Mouse (Mus musculus) embryonic facial prominence, embryonic 12.5 days (tissue): ENCODE measurements at regions not wholly inside any gene's neighbourhood (a gene's known extent, or its start where the extent isn't known, plus 50 kb on each side); places are given as distances from the start of the nearest gene placed in this dataset.
A peak's percentile ranks its signal among the peaks of the same experiment; 100 is the strongest.

Experiments
- ATAC-seq: fragments of 200-750 bp; cut with Nextera tagmentation; 2 replicates; pipeline ENCODE4 v1.8.0; 2017; ENCODE audit not compliant: insufficient number of reproducible peaks, insufficient read depth, low FRiP score, low TSS enrichment
- H3K27ac ChIP-seq: fragments of 300-500 bp; sonication (generic); 2 replicates; pipeline ENCODE4 v1.5.1; 2016; ENCODE audit warnings: mild to moderate bottlenecking
- H3K27me3 ChIP-seq: fragments of 300-500 bp; sonication (generic); 2 replicates; pipeline ENCODE4 v1.6.1; 2016; ENCODE audit warnings: mild to moderate bottlenecking, moderate library complexity
- H3K36me3 ChIP-seq: fragments of 300-500 bp; sonication (generic); 2 replicates; pipeline ENCODE4 v1.6.1; 2016; ENCODE audit warnings: mild to moderate bottlenecking
- H3K4me1 ChIP-seq: fragments of 300-500 bp; sonication (generic); 2 replicates; pipeline ENCODE4 v1.6.1; 2016
- H3K4me2 ChIP-seq: fragments of 300-500 bp; sonication (generic); replicated peaks from 2 replicates; pipeline ENCODE4 v1.6.1; 2016; ENCODE audit warnings: mild to moderate bottlenecking, moderate library complexity
- H3K4me3 ChIP-seq: fragments of 300-500 bp; sonication (generic); 2 replicates; pipeline ENCODE4 v1.5.1; 2016; ENCODE audit warnings: mild to moderate bottlenecking
- H3K9ac ChIP-seq: fragments of 300-500 bp; sonication (generic); 2 replicates; pipeline ENCODE4 v1.6.1; 2016; ENCODE audit warnings: mild to moderate bottlenecking, moderate library complexity
- H3K9me3 ChIP-seq: fragments of 300-500 bp; sonication (generic); 2 replicates; pipeline ENCODE4 v1.6.1; 2016; ENCODE audit warnings: mild to moderate bottlenecking, moderate library complexity
- WGBS: fragments of 180-500 bp; shearing (Covaris S2); methylation state at CpG from one replicate; pipeline ENCODE4 v1.1.7; 2016; 5-methylcytosine and 5-hydroxymethylcytosine counted together

- WGBS: 90% methylated on average over 2 of the region's 2 CpGs
These were observed 180.0 kb downstream of the Sox4 start for GRCm38 (mm10) chr13:28773466-28773865.

GRCm38 (mm10) chr13:28770531-28770930, 183.0 kb downstream of the Sox4 start:
- no peak overlapping the region for H3K9ac ChIP-seq
- H3K4me2 ChIP-seq: no peak overlapping the region
- no peaks in the 10 kb centered on the region for H3K27me3 ChIP-seq
- H3K9me3 ChIP-seq: no peaks in the 10 kb centered on the region
- H3K4me3 ChIP-seq: no peak overlapping the region
- no peak for ATAC-seq
- peaks cover 42% of the 10 kb centered on the region for H3K4me1 ChIP-seq
- H3K27ac ChIP-seq: peak overlapping the region; percentile 59
- no peaks in the 10 kb centered on the region for H3K36me3 ChIP-seq
- WGBS: 37% methylated on average over 13 of the region's 13 CpGs

More at GRCm38 (mm10) chr13:28773466-28773865, 180.0 kb downstream of the Sox4 start:
- no peak overlapping the region for H3K4me2 ChIP-seq
- no peak overlapping the region for H3K4me3 ChIP-seq
- H3K4me1 ChIP-seq: peaks cover 44% of the 10 kb centered on the region
- ATAC-seq: no peak
- no peaks in the 10 kb centered on the region for H3K27me3 ChIP-seq
- no peak overlapping the region for H3K27ac ChIP-seq
- no peaks in the 10 kb centered on the region for H3K36me3 ChIP-seq
- no peak overlapping the region for H3K9ac ChIP-seq
- H3K9me3 ChIP-seq: no peaks in the 10 kb centered on the region

GRCm38 (mm10) chr13:28770018-28770417, 183.5 kb downstream of the Sox4 start:
- WGBS: 45% methylated on average over 4 of the region's 4 CpGs
- ATAC-seq: no peak
- H3K27ac ChIP-seq: peak overlapping the region; percentile 81

GRCm38 (mm10) chr13:28768717-28769426, 184.6 kb downstream of the Sox4 start:
- Histone ChIP-seq H3K27ac (peak overlapping the region; percentile 74), H3K27me3 (no peaks in the 10 kb centered on the region), H3K4me3 (no peak overlapping the region), H3K9ac (no peak overlapping the region), H3K36me3 (no peaks in the 10 kb centered on the region), H3K9me3 (no peaks in the 10 kb centered on the region), H3K4me2 (0 out of 2 replicates have a peak overlapping the region, but pooled peaks have one; percentile 11), H3K4me1 (peaks cover 33% of the 10 kb centered on the region)
- 38% methylated on average over 14 of the region's 14 CpGs for WGBS
- ATAC-seq: no peak

More at GRCm38 (mm10) chr13:28770018-28770417, 183.5 kb downstream of the Sox4 start:
- no peaks in the 10 kb centered on the region for H3K27me3 ChIP-seq
- no peak overlapping the region for H3K4me2 ChIP-seq
- H3K36me3 ChIP-seq: no peaks in the 10 kb centered on the region
- peaks cover 37% of the 10 kb centered on the region for H3K4me1 ChIP-seq
- H3K9ac ChIP-seq: no peak overlapping the region
- H3K9me3 ChIP-seq: no peaks in the 10 kb centered on the region
- no peak overlapping the region for H3K4me3 ChIP-seq

GRCm38 (mm10) chr13:28762555-28762954, 191.0 kb downstream of the Sox4 start:
- H3K9me3 ChIP-seq: no peaks in the 10 kb centered on the region
- ATAC-seq: no peak
- no peaks in the 10 kb centered on the region for H3K36me3 ChIP-seq
- WGBS: 90% methylated on average over 2 of the region's 2 CpGs
- peaks cover 17% of the 10 kb centered on the region for H3K4me1 ChIP-seq
- no peak overlapping the region for H3K4me3 ChIP-seq
- H3K27me3 ChIP-seq: no peaks in the 10 kb centered on the region
- no peak overlapping the region for H3K27ac ChIP-seq
- no peak overlapping the region for H3K9ac ChIP-seq
- H3K4me2 ChIP-seq: no peak overlapping the region

GRCm38 (mm10) chr13:28759026-28759425, 194.5 kb downstream of the Sox4 start:
- no peak for ATAC-seq
- Histone ChIP-seq H3K4me3 (no peak overlapping the region), H3K27ac (peak overlapping the region; percentile 70; the same call in 1 of the 2 replicates)

GRCm38 (mm10) chr13:28757846-28758522, 195.5 kb downstream of the Sox4 start:
- Histone ChIP-seq H3K27me3 (no peaks in the 10 kb centered on the region), H3K4me3 (peak overlapping the region; percentile 30), H3K4me1 (peaks cover 53% of the 10 kb centered on the region), H3K27ac (peak overlapping the region; percentile 95), H3K4me2 (peak overlapping the region; percentile 68), H3K9me3 (no peaks in the 10 kb centered on the region), H3K9ac (peak overlapping the region; percentile 33; the same call in 1 of the 2 replicates), H3K36me3 (no peaks in the 10 kb centered on the region)
- ATAC-seq: peak; percentile 82
- under 1% methylated on average over 13 of the region's 13 CpGs for WGBS

More at GRCm38 (mm10) chr13:28759026-28759425, 194.5 kb downstream of the Sox4 start:
- Histone ChIP-seq H3K4me2 (no peak overlapping the region), H3K4me1 (peaks cover 47% of the 10 kb centered on the region), H3K27me3 (no peaks in the 10 kb centered on the region), H3K9me3 (no peaks in the 10 kb centered on the region), H3K36me3 (no peaks in the 10 kb centered on the region), H3K9ac (no peak overlapping the region)
- 37% methylated on average over 3 of the region's 3 CpGs for WGBS

- Histone ChIP-seq H3K4me2 (peak overlapping the region; percentile 68), H3K27me3 (no peaks in the 10 kb centered on the region), H3K9me3 (no peaks in the 10 kb centered on the region), H3K4me1 (peaks cover 53% of the 10 kb centered on the region), H3K4me3 (peak overlapping the region; percentile 30), H3K27ac (peak overlapping the region; percentile 95), H3K36me3 (no peaks in the 10 kb centered on the region), H3K9ac (0 out of 2 replicates have a peak overlapping the region, but pooled peaks have one; percentile 24)
- 17% methylated on average over 11 of the region's 11 CpGs for whole genome bisulfite sequencing
- no peak for ATAC-seq
These were observed 196.4 kb downstream of the Sox4 start for GRCm38 (mm10) chr13:28756915-28757765.

GRCm38 (mm10) chr13:28754207-28754606, 199.3 kb downstream of the Sox4 start:
- WGBS: 69% methylated on average over 5 of the region's 5 CpGs
- no peak overlapping the region for H3K27ac ChIP-seq
- no peak for ATAC-seq

GRCm38 (mm10) chr13:28750949-28751692, 202.4 kb downstream of the Sox4 start:
- no peak for ATAC-seq
- Histone ChIP-seq H3K27me3 (no peaks in the 10 kb centered on the region), H3K4me3 (no peak overlapping the region), H3K4me1 (peaks cover 26% of the 10 kb centered on the region), H3K9me3 (no peaks in the 10 kb centered on the region), H3K27ac (no peak overlapping the region), H3K9ac (no peak overlapping the region), H3K36me3 (no peaks in the 10 kb centered on the region), H3K4me2 (no peak overlapping the region)
- WGBS: 82% methylated on average over 11 of the region's 11 CpGs

More at GRCm38 (mm10) chr13:28754207-28754606, 199.3 kb downstream of the Sox4 start:
- Histone ChIP-seq H3K27me3 (no peaks in the 10 kb centered on the region), H3K9me3 (no peaks in the 10 kb centered on the region), H3K36me3 (no peaks in the 10 kb centered on the region), H3K4me2 (no peak overlapping the region), H3K4me1 (peaks cover 51% of the 10 kb centered on the region), H3K4me3 (no peak overlapping the region), H3K9ac (no peak overlapping the region)

GRCm38 (mm10) chr13:28740158-28740670, 213.3 kb downstream of the Sox4 start:
- no peak overlapping the region for H3K9ac ChIP-seq
- H3K4me3 ChIP-seq: no peak overlapping the region
- peaks cover 21% of the 10 kb centered on the region for H3K4me1 ChIP-seq
- no peaks in the 10 kb centered on the region for H3K36me3 ChIP-seq
- H3K9me3 ChIP-seq: no peaks in the 10 kb centered on the region
- no peak for ATAC-seq
- H3K4me2 ChIP-seq: no peak overlapping the region
- WGBS: 75% methylated on average over 7 of the region's 7 CpGs
- no peaks in the 10 kb centered on the region for H3K27me3 ChIP-seq
- H3K27ac ChIP-seq: no peak overlapping the region
